Mouse (Mus musculus): Measurements from ENCODE around the gene Dlat.

DNA sequence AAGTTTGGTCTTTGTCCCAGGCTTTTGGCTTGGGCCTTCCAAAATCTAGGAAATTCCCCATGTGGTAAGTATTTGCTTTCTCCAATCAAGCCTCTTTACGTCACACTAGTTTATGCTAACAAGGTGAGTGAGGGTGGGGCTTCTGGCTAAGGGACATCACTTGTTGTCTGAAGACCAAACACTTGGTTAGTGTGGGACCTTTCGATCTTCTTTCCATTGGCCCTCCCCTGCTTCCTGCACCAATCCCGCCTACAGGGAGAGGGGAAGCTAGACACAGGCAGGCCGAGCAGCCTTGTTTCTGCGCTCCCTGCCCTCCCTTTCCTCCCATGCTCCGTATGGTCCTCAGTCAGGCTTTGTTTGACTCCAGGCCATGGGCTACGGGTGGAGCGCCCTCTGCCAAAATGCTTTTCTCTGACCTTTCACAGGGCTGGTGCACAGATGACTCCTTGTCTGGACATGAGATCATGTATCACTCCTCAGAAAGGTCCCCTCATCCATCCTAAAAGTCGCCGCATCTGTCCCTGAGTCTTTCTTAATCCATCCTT, 12.7 kb downstream of the Dlat start:
- no peak for TF ChIP-seq CTCF (IDR thresholded peaks at IDR 0.05; ENCODE audit: low read depth, low read length)
- TF ChIP-seq TAL1 (conservative IDR thresholded peaks at IDR 0.05; ENCODE audit: low read depth, low read length): no peak

Data from G1E (cell line).